Mouse (Mus musculus) cortical plate, adult 2 months (tissue): Measurements from ENCODE around the gene Tbl1xr1. TPM values are rescaled to one million over a fixed set of nuclear protein-coding genes. Genes with fewer than 3 reads are reported as not detected.
A peak's percentile ranks its signal among the peaks of the same experiment; 100 is the strongest.

ENCODE experiments used
- H3K27ac ChIP-seq: fragments of 200-500 bp; 2 replicates; pipeline ENCODE4 v1.5.1; 2012; ENCODE audit warnings: low read length, control low read depth, inconsistent platforms; ENCODE audit not compliant: insufficient read depth
- H3K4me1 ChIP-seq: fragments of 200-500 bp; 2 replicates; pipeline ENCODE4 v1.6.1; 2011; ENCODE audit warnings: low read length; ENCODE audit not compliant: control insufficient read depth, insufficient read depth
- H3K4me3 ChIP-seq: fragments of 200-500 bp; 2 replicates; pipeline ENCODE4 v1.5.1; 2011; ENCODE audit warnings: mild to moderate bottlenecking, low read length, control low read depth; ENCODE audit not compliant: insufficient read depth
- CTCF ChIP-seq: fragments of 200-500 bp; IDR thresholded peaks from 2 replicates; pipeline ENCODE4 v1.5.1; 2011; ENCODE audit warnings: mild to moderate bottlenecking, control low read depth, low read length; ENCODE audit not compliant: insufficient read depth; ENCODE audit errors: extremely low read depth
- POLR2A ChIP-seq: fragments of 200-500 bp; IDR thresholded peaks from 2 replicates; pipeline ENCODE4 v1.6.1; 2011; ENCODE audit warnings: mild to moderate bottlenecking, low read length, control low read depth; ENCODE audit not compliant: insufficient read depth; ENCODE audit errors: extremely low read depth
- polyA plus RNA-seq: library from polyadenylated mRNA; depleted of rRNA; stranded (reverse); fragments of >200 nt; gene quantifications from 2 replicates; pipeline ENCODE4 v1.2.3, GENCODE M21; 2012

The Tbl1xr1 gene
- polyA plus RNA-seq, 1 experiment, result 48.9 TPM

DNA sequence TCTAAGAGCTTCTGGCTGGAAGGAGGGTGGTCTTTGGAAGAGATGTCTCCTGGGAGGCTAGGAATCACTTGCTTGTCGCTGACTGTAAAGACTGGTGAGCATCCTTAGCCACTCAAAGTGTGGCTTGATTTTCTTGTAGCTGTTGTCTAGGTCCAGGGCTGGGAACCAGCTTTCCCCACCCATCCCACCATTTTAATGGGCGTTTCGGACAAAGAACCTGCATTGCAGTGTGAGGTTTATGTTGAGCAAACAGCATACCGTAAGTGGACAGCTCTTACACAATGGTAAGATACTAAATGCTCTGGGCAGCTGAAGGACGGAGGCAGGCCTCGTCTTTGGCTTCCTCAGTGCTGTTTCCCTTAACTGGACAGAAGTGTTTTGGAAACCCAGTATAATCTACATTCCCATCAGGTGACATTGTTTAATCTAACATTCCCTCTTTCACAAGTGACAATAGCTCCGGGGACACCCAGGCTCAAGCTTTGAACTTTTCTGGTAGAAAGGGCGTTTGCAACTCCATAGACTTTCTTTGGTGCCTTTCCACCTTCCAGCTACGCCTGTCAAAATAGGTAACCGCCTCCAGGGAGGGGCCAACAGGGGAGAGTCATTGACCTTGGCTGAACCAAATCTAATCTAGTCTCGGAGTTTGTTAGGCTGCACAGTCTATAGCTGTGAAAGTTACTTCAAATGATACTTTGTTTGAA, 1.7 kb upstream of the Tbl1xr1 start:
- H3K4me3 ChIP-seq, result peak overlapping the region; percentile 76
- H3K27ac ChIP-seq, result no peak overlapping the region
- TF ChIP-seq CTCF (no peak), POLR2A (no peak)
- H3K4me1 ChIP-seq, result peaks cover 13% of the 10 kb centered on the region

DNA sequence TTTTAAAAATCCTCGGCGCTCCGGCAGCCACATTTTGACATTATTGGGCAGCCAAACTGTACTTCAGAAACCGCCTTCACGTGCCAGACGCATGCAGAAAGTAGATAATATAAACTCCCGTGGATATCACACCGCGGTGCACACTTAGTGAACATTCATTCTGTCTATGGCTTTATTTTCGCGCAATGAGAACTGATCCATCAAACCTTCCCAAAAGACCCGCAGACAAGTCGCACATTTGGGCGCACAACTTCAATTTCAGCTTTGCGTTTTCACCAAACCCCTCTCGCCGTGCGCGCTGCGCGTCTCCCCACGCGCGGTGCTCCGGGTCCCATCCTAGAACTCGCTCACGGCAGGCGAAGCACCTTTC, 950 bp upstream of the Tbl1xr1 start:
- peaks cover 14% of the 10 kb centered on the region for H3K4me1 ChIP-seq
- peak overlapping the region; percentile 96 for H3K27ac ChIP-seq
- peak overlapping the region; percentile 76 for H3K4me3 ChIP-seq
- TF ChIP-seq POLR2A (no peak), CTCF (no peak)

DNA sequence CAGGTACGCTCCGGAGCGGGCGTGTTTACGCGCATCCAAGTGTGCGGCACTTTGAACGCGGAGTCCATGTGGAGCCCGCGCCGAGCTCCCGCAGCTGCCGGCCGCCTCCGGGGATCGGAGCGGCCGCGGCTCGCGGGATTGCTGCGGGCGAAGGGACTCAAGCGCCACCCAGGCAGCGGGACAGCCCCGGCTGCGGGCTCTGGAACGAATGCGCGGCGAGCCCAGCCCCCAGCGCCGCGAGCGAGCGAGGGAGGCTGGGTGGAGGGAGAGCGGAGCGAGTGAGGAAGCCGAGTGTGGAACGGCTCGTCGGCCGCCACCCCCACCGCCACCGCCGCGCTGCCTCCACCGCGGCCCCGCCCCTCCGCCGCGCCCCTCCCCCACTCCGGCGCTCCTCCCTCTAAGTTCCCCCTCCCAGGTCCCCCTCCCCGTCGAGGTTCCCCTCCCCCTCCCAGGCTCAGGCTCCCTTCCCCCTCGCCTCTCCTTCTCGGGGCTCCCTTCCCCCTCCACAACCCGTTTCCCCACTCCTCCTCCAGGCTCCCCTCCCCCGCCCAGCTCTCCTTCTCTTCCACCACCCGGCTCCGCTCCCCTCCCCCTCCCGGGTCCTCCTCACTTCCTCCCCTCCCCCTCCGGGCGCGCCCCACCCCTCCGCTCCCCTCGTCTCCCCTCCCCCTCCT, 428 bp upstream of the Tbl1xr1 start:
- TF ChIP-seq POLR2A (no peak), CTCF (no peak)
- peaks cover 14% of the 10 kb centered on the region for H3K4me1 ChIP-seq
- H3K27ac ChIP-seq, result peak overlapping the region; percentile 96
- H3K4me3 ChIP-seq, result peak overlapping the region; percentile 76

DNA sequence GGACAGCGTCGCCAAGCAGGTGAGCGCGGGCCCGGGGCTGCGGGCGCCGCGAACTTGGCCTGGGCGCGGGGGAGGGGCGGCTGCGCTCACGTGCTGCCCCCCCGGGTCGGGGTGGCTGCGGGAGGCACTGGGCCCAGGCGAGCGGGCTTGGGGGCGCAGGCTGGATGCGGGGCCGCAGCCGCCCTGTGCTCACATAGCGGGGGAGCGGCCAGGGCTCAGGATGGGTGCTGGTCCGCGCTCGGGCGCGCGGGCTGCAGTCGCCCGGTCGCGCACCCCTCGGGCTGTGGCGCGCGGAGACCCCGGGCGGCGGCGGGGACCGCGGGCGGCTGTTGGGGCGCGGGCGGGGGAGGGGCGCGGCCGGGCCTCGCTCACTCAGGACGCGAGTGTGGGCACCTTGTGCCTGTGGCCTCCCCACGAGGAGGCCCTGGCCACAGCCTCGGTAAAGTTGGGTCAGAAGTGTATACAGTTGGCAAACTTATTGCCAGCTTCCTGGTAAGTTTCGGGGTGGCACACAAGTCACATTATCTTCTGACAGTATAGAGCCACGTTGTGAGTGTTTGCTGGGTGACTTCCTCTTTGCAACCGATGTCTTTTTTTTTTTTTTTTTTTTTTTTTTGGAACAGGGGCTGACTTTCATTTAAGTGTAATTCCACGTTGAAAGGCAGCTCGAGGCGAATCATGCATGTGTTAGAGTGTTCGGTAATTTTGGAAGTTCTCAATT, 644 bp downstream of the Tbl1xr1 start:
- Histone ChIP-seq H3K27ac (peak overlapping the region; percentile 95), H3K4me3 (peak overlapping the region; percentile 76), H3K4me1 (peaks cover 14% of the 10 kb centered on the region)
- TF ChIP-seq CTCF (no peak), POLR2A (no peak)

DNA sequence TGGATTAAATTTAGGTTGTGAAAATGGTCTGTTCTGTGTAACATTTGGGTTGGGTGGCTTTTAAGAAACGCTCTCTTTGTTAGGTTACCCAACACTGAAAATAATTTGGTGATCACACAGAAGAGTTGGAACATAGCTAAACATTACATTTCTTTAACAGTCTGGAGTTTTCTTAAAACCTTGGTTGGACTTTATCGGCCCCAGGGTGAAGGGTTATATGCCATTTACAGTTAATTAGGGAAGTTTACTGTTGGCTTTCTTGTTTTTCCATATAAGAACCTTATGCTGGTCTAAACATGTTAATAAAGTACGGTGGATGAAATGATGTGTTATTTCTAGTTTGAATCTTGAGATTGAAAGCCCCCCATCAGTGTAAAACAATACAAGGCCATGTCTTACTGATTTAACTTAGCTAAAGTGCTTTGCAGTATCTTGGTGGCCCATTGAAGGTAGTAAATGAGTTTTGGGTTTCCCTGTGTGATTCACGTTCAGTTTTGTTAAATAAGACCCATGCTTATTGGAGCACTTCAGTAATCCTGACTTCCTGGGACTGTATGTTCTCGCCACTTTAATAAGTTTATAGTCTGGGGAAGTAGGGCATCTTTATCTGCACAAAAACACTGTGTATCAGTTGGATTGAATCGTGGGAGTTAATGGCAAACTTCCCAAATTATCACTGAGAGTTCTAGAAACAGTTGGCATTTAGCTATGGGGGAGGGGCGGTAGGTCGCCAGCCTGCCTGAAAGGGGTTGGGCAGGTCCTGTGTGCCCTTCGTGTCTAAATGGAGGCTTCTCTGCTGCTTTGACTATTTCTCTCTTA, 1.4 kb downstream of the Tbl1xr1 start:
- Histone ChIP-seq H3K27ac (peak overlapping the region; percentile 95; the same call in 1 of the 2 replicates), H3K4me1 (peaks cover 14% of the 10 kb centered on the region), H3K4me3 (peak overlapping the region; percentile 76)
- TF ChIP-seq POLR2A (no peak), CTCF (no peak)

DNA sequence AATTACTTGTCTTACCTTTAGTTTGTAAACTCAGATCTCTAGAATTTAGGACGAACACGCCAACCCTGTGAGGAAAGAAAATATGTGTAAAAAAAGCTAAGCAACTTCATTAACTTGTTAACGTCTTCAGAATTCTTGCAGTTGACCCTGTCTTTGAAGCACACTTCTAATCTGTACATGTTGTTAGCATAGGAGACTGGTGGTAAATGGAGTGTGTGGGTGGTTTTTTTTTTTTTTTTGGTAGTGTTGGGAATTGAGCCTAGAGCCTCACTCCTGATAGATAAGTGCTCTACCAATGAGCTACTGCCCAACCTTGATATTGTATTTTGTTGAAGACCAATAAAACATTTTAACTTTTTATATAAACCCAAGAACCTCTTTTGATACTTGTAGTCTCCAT, 2.1 kb downstream of the Tbl1xr1 start:
- TF ChIP-seq POLR2A (no peak), CTCF (no peak)

DNA sequence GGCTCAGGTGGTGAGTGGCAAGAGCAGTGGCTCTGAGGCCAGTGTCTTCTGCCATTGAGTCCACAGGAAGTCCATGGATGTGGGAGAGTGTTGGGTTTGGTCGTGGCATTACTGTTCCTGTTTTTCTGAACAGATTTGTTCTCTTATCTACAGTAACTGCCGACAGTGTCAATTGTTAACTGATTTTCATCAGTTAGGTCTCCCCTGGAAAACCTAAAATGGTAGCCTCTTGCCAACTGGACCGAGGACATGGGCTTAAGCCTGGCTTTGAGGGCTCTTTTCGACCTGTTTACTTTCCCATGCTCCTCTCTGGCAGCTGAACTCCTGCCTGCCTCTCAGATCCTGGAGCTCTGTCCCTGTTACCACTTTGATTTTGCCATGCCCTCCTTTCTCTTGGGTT, 5.4 kb downstream of the Tbl1xr1 start:
- H3K4me3 ChIP-seq, result no peak overlapping the region
- H3K27ac ChIP-seq, result no peak overlapping the region
- H3K4me1 ChIP-seq, result peaks cover 9% of the 10 kb centered on the region
- TF ChIP-seq POLR2A, result no peak
- TF ChIP-seq CTCF, result no peak

More for the DNA sequence above, 2.1 kb downstream of the Tbl1xr1 start:
- H3K4me3 ChIP-seq, result peak overlapping the region; percentile 76; the same call in 1 of the 2 replicates
- no peak overlapping the region for H3K27ac ChIP-seq
- H3K4me1 ChIP-seq, result peaks cover 12% of the 10 kb centered on the region

DNA sequence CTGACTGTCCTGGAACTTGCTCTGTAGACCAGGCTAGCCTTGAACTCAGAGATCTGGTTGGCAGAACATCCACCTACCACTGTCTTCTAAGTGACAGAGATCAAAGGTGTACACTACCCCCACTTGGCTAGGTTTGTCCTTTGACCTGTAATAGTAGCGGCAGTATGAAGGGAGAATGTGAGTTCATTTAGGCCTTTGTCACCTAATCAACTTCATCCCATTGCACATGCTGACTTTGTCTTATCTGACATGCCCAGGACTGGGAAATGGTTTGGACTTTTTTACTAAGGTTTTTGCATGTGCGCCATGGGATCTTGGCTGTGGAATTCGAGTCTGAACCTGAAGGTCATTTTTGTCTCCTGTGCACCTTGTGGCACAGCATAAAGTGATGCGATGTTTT, 6.4 kb downstream of the Tbl1xr1 start:
- Histone ChIP-seq H3K4me1 (peaks cover 9% of the 10 kb centered on the region), H3K4me3 (no peak overlapping the region), H3K27ac (no peak overlapping the region)
- TF ChIP-seq CTCF, result no peak
- no peak for TF ChIP-seq POLR2A

DNA sequence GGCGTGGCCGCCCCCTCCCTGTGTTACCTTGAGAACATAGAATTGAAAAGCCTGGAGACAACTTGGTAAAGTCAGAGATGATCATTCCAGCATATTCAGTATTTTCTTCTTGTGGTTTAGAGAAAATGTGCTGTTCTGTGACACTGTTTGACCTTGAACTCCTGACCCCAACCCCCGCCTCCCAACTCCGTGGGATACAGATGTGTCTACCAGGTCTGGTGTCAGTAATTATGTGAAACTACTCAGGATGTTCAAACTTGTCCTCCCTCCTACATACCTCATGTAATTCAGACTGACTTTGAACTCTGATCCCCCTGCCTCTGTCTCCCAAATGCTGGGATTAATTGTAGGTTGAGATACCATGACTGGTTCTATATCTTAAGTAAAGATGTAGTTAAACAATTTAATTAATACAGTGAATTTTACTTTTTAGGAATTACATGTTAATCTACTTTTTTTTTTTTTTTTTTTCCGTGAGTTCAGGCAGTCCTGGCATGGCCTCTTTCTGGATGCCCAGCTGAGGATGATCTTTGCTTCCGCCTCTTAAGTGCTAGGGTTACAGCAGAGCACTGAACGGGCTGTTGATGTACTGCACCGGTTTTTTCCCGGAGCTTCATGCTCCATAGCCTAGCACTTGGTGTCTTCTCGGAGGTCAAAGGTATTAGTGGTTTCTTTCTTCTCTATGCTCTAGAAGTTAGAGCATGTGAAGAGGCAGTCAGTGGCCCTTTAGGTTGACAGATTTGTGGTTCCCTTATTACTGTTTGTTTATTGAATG, 8.0 kb downstream of the Tbl1xr1 start:
- TF ChIP-seq POLR2A, result no peak
- no peak for TF ChIP-seq CTCF
- H3K27ac ChIP-seq, result no peak overlapping the region
- peaks cover 3% of the 10 kb centered on the region for H3K4me1 ChIP-seq
- no peak overlapping the region for H3K4me3 ChIP-seq
